Mouse (Mus musculus) cortical plate, adult 2 months (tissue): ENCODE measurements around the gene Tnfsf12.

Source experiments
- CTCF ChIP-seq: fragments of 200-500 bp; IDR thresholded peaks from 2 replicates; pipeline ENCODE4 v1.5.1; 2011; ENCODE audit warnings: mild to moderate bottlenecking, control low read depth, low read length; ENCODE audit not compliant: insufficient read depth; ENCODE audit errors: extremely low read depth
- POLR2A ChIP-seq: fragments of 200-500 bp; IDR thresholded peaks from 2 replicates; pipeline ENCODE4 v1.6.1; 2011; ENCODE audit warnings: mild to moderate bottlenecking, low read length, control low read depth; ENCODE audit not compliant: insufficient read depth; ENCODE audit errors: extremely low read depth

- TF ChIP-seq CTCF: no peak
- no peak for TF ChIP-seq POLR2A
Measured at GRCm38 (mm10) chr11:69689891-69690290, 5.8 kb downstream of the Tnfsf12 start.
